Mouse (Mus musculus) kidney, adult 18-20 months (tissue): ENCODE results near the gene Bglap.
"Not testable (repeated sequence)": the region's sequence is repeated elsewhere in the genome, so short reads cannot be mapped to it uniquely, and the experiment has no call there.

Source experiments
- DNase-seq: peaks from one replicate; pipeline ENCODE4 v3.0.0; 2021

Gene Bglap

DNA sequence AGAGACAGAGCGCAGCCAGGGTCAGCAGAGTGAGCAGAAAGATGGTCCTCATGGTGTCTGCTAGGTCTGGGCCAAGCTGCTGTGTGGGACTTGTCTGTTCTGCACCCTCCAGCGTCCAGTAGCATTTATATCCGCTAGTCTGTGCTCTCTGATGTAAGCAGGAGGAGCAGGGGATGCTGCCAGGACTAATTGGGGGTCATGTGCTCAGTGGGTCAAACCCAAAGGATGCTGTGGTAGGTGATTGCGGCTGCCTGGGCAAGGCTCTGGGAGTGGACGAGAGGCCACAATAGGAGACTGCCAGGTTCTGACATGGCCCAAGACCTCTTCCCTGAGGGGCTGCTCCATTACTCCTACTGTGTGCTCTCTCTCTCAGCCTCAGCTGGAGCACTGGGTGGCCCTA, at the start of gene Bglap:
TSS of gene Bglap (minus strand) at position 101 of the 400 bp plus-strand sequence.
- no peak for DNase-seq

DNA sequence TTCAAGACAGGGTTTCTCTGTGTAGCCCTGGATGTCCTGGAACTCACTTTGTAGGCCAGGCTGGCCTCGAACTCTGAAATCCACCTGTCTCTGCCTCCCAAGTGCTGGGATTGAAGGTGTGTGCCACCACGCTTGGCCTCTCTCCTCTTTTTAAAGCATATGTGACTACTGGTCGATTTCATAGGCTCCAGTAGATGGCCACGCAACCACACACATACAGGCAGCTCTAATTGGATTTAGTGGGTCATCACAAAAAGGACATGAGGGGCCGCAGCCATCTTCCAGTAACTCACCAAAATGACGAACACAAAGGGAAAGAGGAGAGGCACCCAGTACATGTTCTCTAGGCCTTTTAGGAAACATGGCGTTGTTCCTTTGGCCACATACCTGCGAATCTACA, 44.4 kb upstream of the Bglap start:
- DNase-seq, result not testable (repeated sequence)

DNA sequence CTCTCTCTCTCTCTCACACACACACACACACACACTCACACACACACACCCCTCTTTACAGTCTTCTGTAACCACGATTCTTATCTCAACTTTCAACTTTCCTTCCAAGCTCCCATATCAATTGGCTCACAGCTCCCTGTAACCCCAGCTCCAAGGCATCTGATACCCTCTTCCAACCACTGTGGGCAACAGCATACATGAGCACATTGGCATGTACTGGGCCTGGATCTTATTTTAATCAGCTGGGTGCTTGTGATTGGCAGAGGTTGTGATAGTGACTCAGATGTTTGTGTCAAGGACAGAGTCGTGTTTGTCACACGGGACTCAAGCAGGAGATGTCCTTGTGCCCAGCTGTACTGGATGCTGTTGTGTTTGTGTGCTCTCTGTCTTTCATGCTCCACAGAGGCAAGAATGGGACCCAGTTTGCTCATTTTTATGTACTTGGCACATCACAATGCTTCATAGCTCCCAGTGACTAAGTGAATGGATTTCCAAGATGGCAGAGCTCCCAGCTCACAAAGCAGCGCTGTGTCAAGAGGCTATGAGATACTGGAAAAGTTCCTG, 43.2 kb upstream of the Bglap start:
- DNase-seq, result no peak

DNA sequence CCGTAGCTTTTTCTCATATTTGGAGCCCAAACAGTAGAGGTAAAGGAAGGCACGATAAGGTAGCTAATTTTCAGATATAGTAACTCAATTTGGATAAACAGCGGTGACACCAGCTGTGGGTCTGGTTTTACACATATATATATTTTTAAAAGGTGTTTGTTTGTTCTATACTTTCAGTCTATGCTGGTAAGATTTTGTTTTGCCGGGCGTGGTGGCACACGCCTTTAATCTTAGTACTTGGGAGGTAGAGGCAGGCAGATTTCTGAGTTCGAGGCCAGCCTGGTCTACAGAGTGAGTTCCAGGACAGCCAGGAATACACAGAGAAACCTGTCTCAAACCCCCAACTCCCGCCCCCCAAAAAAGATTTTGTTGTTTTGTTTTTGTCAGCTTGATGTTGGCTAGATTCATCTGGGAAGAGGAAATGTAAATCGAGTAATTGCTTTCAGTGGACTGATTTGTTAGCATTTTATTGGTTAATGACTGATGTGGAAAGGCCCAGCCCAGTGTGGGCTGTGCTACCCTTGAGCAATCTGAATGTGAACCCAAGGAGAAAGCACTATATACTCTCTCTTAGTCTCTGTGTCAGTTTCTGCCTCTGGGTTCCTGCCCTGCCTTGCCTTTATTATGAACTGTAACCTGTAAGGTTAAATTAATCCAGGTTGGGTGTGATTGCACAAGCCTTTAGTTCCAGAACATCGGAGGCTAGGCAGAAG, 41.6 kb upstream of the Bglap start:
- DNase-seq, result no peak

DNA sequence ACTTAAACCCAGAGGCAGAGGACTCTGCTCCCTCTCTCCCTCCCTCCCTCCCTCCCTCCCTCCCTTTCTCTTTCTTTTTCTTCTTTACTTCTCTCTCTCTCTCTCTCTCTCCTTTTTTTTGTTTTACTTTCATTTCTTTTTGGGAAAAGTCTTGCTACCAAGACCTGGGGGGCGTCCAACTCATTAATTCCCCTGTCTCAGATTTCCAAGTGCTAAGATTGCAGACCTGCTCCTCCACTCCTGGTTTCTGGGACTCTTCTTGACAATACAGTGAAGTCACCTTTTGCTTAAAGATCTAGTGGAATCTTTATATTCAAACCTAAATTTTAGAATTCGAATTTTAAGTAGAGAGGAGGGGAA, 41.0 kb upstream of the Bglap start:
- no peak for DNase-seq

DNA sequence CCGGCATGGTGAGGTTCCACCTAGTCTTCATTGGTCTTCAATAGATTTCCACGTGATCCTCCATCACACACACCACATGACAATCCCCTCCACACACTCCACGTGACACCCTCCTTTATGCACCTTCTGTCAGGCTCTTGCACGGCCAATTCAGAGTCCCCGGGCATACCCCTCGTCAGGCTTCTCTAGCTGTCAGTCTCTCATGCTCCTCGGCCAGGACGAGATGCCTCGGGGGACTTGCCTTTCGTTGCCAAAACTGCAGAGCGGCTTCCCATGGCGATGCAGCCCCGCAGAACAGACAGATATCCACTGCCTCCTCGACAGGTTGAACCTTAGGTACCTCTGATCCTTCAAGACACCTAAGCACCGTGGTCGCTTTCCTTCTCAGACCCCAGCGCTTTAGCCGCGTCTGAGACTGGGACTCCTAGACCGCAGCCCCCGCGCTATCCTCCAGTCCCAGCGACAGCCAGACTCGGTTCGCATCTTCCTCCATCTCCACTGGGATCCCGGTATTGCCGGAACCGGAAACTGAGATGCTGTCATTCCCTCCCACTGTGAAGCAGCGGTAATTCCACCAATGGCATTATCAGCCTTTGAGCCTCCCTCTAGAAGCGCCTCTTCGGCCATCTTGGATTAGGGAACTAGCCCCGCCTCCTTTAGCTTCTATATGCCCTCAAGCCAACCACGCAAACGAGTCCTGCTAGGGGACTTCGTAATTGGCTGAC, 40.5 kb upstream of the Bglap start, which contains the start of gene Slc25a44:
TSS of gene Slc25a44 (minus strand) at position 535 of the 725 bp plus-strand sequence.
- peak; percentile 96 for DNase-seq

DNA sequence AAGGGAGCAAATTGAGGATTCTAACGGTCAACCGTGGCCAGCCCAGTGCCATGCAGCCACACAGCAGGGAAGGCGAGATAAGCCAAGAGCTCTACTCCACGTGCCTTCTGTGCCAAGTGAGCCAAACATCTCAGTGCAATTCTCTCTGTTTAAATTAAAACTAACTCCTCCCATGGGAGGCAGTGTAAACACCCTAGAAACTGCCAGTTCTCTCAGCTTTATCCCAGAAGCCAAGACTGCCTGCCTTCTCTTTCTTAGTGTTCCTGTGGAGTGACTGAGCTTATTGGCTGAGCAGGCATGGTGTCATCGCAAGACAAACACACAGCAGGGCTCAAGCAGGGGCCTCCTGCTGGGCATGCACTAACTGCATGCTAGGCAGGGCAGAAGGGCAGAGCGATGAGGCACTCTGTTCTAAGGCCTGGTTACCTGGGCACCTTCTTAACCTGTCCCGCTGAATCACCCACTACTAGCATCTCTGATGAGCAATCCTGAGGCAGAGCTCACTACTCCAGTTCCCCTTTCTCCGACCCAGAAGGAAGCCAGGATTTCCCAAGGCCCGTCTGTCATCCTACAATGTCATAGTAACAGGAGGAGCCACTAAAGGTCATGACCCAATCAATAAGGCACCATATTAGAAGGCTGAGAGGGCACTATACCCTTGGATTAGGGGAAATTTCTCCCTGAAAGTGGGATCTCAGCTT, 37.9 kb upstream of the Bglap start:
- DNase-seq, result peak; percentile 55

DNA sequence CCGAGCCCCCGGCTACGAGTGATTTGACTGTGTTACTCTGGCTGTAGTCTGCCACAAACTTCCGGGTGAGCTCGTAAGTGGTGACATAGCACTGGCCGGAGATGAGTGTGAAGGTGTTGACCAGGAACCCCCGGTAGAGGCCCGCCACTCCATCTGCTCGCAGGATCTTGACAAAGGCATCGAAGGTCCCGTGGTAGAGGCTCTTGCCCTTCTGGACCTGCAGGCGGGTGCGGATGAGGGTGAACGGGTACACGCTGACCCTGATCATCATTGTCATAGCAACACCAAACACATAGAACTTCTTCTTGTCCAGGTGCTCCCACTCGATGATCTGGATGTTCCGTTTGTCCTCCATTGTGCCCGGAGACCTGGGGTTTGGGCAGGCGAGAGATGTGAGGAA, 36.5 kb upstream of the Bglap start:
- no peak for DNase-seq

DNA sequence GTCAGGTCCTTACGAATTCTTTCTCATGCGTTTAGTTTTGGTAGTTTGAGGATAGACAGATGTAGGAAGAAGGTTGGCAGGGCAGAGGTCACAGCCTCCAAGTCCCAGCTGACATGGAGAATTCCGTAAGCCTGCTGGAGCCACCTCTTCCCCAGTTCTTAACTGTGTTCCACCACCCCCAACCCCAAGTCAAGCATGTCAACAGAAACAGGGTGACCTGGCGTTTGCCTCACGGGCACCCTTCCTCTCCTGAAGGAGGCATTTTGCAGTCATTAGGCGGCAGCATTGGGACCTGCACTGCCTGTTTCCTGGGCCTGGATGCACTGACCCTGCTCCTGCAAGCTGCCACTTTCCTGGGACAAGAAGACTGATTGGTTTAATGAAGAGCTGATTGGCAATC, 33.8 kb upstream of the Bglap start:
- no peak for DNase-seq

DNA sequence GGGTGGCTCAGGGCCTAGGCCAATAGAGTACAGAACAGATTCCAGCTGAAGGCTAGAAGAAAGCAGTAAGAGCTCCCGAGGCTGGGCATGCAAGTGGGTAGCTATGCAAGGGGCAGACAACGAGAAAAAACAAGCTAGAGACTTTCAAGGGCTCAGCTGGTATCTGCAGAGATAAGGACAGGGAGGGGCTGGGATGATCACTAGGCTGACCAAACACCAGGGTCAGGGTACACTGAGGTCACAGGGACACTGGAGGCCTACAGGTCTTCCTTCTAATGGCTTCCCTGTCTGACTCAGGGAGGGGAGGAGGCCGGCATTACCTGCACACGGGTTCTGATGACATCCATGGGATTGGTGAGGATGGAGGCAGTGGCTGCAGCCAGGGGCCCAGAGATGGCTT, 31.4 kb upstream of the Bglap start:
- no peak for DNase-seq

DNA sequence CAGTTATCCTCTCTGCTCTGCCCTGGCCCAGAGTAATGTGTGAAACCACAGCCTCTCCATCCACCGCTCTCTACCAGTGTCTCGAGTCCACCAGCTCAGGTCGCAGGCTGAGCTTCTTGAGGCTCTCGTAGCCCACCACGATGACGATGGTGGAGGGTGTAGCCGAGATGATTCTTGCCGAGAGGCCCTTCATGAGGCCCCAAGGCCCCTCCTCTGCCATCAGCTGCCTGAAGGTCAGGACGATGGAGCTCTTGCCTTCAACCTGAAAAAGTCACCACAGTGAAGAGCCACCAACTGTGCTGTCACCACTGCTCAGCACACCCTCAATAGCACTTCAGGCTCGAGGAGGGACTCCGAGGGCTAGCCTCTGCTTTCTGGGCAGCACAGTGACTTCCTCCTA, 28.4 kb upstream of the Bglap start:
- DNase-seq, result no peak

DNA sequence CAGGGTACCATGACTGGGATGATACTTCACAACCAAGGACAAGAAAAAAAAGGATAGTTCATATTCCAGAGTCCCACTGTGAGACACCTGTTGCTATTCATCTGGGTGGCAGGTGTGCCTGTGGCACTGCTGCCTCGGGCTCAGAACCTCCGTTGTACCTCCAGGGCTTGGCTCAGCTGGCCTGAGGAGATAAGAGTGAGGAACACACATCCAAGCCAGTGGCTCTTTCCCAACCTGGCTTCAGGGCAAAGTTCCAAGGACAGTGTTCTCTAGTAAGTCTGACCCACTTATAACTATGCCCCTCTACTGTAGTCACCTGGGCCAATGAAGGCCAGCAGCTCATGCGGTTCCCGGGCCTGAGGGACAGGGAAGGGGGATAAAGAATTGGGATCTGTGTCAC, 27.4 kb upstream of the Bglap start:
- no peak for DNase-seq

DNA sequence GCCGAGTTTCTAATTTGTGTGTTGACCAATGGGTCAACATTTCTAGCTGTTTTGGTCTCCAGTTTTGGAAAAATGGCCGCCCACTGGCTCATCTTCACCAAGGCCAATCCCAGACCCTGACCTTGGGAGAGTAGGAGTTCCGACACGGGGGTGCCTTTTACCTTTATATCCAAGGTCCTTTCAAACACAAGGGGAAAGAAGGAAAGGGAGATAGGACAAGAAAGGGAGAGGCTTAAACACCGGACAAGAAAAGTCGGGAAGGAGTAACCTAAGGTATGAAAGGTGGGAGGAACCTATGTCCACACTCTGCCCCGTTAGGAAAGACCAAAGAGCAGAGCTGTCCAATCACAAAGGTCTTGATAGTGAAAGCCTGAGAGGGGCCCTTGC, 26.4 kb upstream of the Bglap start:
- DNase-seq, result no peak

DNA sequence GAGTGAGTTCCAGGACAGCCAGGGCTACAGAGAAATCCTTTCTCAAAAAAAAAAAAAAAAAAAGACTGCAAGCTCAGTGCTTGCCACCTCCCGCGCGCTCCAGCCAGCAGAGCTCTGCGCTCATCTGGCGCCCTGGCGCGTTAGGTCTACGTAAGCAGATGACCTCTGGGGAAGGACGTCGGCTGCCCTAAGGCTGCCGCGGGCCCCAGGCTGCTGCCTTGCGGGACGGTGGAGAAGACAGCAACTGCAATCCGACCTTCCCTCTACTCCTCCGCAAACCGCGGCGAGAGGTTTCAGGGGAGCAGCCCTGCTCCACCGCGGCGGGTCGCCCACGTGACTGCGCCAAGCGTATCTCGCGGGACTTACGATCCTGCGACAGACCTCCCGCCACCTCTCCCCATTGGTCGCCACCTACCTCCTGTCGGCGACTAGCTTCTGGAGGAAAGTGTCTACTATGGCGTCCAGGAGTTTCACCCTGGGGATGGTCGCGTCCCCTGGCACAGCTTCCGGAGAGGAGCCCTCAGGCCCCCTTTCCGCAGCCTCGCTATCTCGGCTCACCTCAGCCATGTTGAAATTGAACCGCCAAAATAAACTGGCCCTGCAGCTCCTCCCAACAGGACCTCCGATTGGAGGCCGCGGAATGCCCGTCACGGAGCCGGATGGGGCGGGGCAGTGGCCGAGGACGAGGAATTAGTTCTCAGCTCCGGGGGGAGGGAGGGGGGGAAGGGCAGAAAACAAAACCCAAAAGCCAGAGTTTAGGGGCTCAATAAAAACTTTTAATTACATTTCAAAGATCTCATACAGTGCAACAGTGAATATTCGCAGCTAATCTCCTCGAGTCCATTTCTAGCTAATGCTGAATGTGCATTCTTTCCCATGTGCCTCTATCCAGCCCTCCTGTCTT, 25.7 kb upstream of the Bglap start, which contains the start of gene Pmf1:
TSS of gene Pmf1 (minus strand) at position 591 of the 904 bp plus-strand sequence.
- DNase-seq, result peak; percentile 95

DNA sequence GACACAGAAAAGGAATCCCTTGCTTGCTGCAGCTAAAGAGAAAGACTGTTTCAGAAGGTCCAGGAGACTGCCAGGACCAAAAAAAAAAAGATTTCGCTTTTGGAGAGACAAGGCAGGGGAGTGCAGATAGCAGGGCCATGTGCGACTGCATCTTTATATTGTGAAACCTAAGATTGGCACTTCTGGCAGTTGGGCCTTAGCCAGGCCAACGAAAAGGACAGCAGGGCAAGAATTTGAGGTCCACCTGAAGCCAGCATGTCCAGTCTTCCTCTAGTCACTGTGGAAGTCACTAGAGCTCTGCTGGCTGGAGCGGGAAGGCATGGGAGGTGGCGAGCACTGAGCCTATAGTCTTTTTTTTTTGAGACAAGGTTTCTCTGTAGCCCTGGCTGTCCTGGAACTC, 24.7 kb upstream of the Bglap start:
- DNase-seq, result no peak

DNA sequence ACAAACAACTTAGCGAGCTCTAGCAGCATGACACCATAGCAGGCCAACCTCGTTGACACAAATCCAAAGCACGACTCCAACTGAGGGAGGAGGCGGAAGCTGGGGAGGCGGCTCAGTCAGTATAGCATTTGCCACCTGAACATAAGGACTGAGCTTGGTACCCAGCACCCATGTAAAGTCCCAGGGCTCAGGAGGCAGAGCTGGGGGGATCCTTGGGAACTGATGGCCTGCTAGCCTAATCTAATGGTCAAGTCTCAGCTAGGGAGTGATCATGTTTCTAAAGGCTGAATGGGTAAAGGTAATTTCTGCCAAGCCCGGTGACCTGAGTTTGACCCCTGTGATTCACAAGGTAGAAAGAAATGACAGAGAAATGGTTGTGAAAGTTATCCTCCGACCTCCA, 23.3 kb upstream of the Bglap start:
- no peak for DNase-seq

DNA sequence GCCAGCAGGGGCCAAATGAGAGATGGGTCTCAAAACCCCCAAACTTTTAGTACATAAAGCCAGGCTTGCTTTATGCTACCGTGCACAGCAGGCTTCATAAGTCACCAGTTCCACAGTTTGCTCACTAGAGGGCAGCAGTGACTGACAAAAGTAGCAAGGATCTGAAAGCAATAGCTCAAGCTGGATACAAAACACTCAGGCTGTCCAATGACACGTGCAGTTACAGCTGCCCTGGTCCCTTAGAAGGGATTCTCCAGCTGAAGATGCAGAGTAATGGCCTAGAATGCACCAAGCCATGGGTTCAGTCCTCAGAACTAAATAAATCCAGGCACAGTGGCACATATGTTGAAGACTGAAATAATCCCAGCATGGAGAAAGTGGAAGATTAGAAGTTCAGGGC, 22.8 kb upstream of the Bglap start:
- DNase-seq, result peak; percentile 67

DNA sequence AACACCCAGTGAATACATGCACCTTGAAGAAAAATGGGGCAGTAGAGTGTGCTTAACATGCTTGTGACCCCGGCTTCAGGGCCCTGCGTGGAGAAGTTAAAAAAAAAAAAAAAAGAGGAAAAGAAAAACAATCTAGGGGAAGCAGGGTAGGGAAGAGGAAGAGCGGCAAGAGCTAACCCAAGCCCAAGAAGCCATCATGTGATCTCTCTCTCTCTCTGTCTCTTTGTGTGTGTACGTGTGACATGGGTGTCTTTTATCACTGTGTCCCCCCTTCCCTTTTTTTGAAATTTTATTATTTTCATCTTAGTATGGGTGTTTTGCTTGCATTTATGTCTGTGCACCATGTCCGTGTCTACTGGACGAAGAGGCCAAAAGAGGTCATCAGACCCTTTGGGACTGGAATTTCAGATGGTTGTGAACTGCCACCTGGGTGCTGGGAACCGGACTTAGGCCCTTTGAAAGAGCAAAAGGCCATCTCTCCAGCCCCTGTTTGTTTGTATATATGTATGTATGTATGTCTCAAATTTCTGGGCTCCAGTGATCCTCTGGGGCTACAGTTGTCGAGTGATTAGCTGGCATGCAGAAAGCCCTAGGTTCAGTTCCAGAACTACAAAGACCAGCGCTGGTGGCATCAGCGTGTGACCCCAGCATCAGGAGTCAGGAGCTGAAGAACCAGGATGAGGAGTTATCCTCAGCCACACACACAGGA, 19.4 kb upstream of the Bglap start:
- no peak for DNase-seq

DNA sequence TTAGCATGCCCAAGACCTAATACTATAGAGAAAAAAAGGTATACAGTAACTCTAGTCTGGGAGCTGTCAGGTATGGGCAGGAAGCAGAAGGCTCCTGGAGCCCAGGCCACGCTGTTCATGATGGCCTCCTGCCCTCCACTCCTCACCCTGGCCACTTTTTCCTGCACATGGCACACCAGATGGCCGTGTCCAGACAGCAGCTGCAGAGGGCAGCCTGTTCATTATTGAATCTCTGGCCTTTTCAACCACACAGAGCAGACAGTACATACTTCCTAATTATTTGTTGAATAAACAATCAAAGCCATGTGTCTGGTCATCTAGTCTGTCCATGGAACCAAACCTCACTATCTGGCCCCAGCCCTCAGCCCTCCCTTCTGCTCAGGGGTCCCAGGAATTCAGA, 14.4 kb upstream of the Bglap start:
- DNase-seq, result no peak

DNA sequence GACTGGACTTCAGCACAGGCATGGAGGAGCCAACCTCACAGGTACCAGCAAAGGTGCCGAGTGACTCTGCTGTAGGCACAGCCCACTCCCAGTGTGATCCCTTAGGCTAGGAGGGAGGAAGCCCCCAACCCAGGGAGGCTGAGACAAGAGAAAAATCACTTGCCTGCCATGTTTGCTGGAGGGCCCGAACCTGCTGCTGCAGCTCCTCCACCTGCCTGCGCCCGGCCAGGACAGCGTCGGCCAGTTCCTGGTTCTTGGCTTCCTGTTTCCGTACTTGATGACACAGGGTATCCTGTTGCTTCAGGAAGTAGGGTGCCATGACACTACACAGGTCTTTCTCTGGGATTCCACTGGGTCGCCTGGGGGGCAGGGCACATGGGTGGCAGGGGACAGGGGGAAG, 11.5 kb upstream of the Bglap start:
- DNase-seq, result no peak

DNA sequence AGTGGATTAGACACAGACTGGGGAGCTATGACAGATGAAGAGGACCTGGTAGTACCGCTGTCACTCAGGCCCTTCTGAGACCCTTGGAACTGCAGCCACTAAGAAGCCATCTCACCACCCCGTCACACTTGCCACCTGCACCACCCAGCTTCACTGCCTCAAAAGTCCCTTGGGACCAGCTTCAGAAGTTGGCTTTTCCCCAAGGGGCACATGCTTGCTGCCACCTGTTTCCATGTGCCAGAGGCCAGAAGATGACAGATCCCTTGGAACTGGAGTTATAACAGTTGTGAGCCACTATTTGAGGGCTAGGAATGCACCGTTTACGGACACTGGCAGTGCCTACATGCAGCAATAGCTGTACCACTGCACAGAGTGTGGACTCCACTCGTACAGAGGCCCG, 11.0 kb upstream of the Bglap start:
- DNase-seq, result no peak
